In the genomic region with DNA sequence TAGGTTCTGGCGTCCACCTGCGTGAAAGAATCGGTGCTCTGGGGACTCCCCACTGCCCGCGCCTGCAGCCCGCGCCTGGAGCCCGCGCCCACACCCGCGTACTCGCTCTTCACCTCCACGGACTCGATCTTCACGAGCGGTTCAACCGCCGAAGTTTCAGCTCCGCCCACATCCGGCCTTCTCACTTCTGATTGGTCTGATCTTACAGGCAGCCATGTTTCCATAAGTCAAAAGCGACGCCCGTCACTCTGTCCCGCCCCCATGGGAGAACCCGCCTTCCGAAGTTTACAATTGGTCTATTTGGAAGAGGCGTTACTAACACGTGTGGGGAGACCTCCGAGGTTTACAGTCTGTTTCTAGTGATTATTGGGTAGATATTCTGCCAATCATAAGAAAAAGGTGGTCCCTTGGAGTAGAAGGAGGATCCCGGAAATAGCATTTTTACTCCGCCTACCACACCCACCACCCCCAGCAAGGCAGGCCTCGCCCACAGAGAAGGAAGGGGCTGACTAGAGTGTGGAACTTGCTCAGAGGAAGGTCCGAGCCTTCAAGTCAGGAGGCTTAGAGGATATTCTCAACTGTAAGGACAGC, we compare ENCODE assay signal across 8 mouse cellular contexts. TPM values are rescaled to one million over a fixed set of nuclear protein-coding genes. Genes with fewer than 3 reads are reported as not detected.
DNase-seq lines count a peak whose midpoint lies in the region; ATAC-seq and TF ChIP-seq lines count a peak whose summit lies in the region.

A gene (minus strand): TSS at position 175 of the 591 bp plus-strand sequence.

- peak within 1 kb of the TSS; percentile 82 for H3K4me3 ChIP-seq in heart, embryonic 12.5 days
- peak within 1 kb of the TSS; percentile 81 for H3K4me3 ChIP-seq in kidney, postnatal 0 days (replicated peaks; ENCODE audit: low read depth, low read length)
- peak within 1 kb of the TSS; percentile 84 for H3K4me3 ChIP-seq in liver, embryonic 11.5 days (ENCODE audit: low read depth, low read length)
- H3K4me3 ChIP-seq in stomach, embryonic 14.5 days (ENCODE audit: low read depth, low read length), result peak within 1 kb of the TSS; percentile 68

- H3K4me2 ChIP-seq in heart, embryonic 12.5 days, result peak within 1 kb of the TSS; percentile 70
- H3K4me2 ChIP-seq in kidney, postnatal 0 days (ENCODE audit: low read length), result peak within 1 kb of the TSS; percentile 72
- H3K4me2 ChIP-seq in liver, embryonic 11.5 days, result peak within 1 kb of the TSS; percentile 85
- H3K4me2 ChIP-seq in stomach, embryonic 14.5 days (replicated peaks; ENCODE audit: low read depth, low read length), result peak within 1 kb of the TSS; percentile 74

- peak within 1 kb of the TSS; percentile 82 for H3K9ac ChIP-seq in heart, embryonic 12.5 days
- peak within 1 kb of the TSS; percentile 71 for H3K9ac ChIP-seq in kidney, postnatal 0 days (ENCODE audit: low read depth, low read length)
- H3K9ac ChIP-seq in liver, embryonic 11.5 days (ENCODE audit: low read depth, low read length), result peak within 1 kb of the TSS; percentile 73
- H3K9ac ChIP-seq in stomach, embryonic 14.5 days (replicated peaks; ENCODE audit: low read depth, low read length), result peak within 1 kb of the TSS; percentile 31; the same call in 1 of the 2 replicates

- H3K4me1 ChIP-seq in heart, embryonic 12.5 days (replicated peaks), result peaks cover 13% of the 10 kb centered on the region
- H3K4me1 ChIP-seq in kidney, postnatal 0 days (replicated peaks; ENCODE audit: insufficient read depth, low read length), result peaks cover 8% of the 10 kb centered on the region; the same call in 1 of the 2 replicates
- H3K4me1 ChIP-seq in liver, embryonic 11.5 days (replicated peaks; ENCODE audit: control insufficient read depth, insufficient read depth, low read length), result peaks cover 12% of the 10 kb centered on the region; the same call in 1 of the 2 replicates
- peaks cover 12% of the 10 kb centered on the region for H3K4me1 ChIP-seq in stomach, embryonic 14.5 days (ENCODE audit: control insufficient read depth, insufficient read depth, low read length)

- H3K27me3 ChIP-seq in heart, embryonic 12.5 days (replicated peaks), result no peaks in the 10 kb centered on the region
- no peaks in the 10 kb centered on the region for H3K27me3 ChIP-seq in kidney, postnatal 0 days (ENCODE audit: insufficient read depth, low read length)
- H3K27me3 ChIP-seq in liver, embryonic 11.5 days (replicated peaks; ENCODE audit: control insufficient read depth, insufficient read depth, low read length), result no peaks in the 10 kb centered on the region
- no peaks in the 10 kb centered on the region for H3K27me3 ChIP-seq in stomach, embryonic 14.5 days (ENCODE audit: control insufficient read depth, insufficient read depth, low read length)

- WGBS in heart, embryonic 12.5 days, result under 1% methylated on average over 33 of the region's 33 CpGs
- under 1% methylated on average over 33 of the region's 33 CpGs for WGBS in kidney, postnatal 0 days
- WGBS in liver, embryonic 11.5 days, result 0% methylated on average over 33 of the region's 33 CpGs
- WGBS in stomach, embryonic 14.5 days, result under 1% methylated on average over 33 of the region's 33 CpGs

- peak; percentile 95 for ATAC-seq in erythroid progenitor cell, adult 5-6 weeks (replicated peaks; ENCODE audit: low FRiP score, poor library complexity, severe bottlenecking)
- ATAC-seq in heart, embryonic 12.5 days (ENCODE audit: insufficient number of reproducible peaks, low FRiP score), result peak; percentile 100
- ATAC-seq in kidney, postnatal 0 days (replicated peaks; ENCODE audit: low FRiP score, low read depth), result peak; percentile 99
- peak; percentile 97 for ATAC-seq in liver, embryonic 11.5 days (replicated peaks; ENCODE audit: low FRiP score)
- peak; percentile 100 for ATAC-seq in stomach, embryonic 14.5 days (ENCODE audit: insufficient number of reproducible peaks, insufficient read depth, low FRiP score, low read depth)

- no peak for TF ChIP-seq CTCF in kidney, postnatal 0 days (IDR thresholded peaks at IDR 0.05; ENCODE audit: low read depth)

- DNase-seq in CD4-positive helper T cell, adult 2 months (ENCODE audit: low read depth, low spot score), result peak; percentile 99
- peak; percentile 99 for DNase-seq in brain, embryonic 18.5 days (ENCODE audit: low read depth, low spot score)
- DNase-seq in kidney, postnatal 0 days (ENCODE audit: low spot score), result peak; percentile 99
- peak; percentile 92 for DNase-seq in liver, embryonic 11.5 days (ENCODE audit: low spot score)
- peak; percentile 99 for DNase-seq in naive thymus-derived CD4-positive, alpha-beta T cell, adult 2 months (ENCODE audit: low read depth)

- no peak within 1 kb of the TSS for H3K27ac ChIP-seq in heart, embryonic 12.5 days (ENCODE audit: poor library complexity, severe bottlenecking)
- H3K27ac ChIP-seq in kidney, postnatal 0 days, result no peak within 1 kb of the TSS
- H3K27ac ChIP-seq in liver, embryonic 11.5 days (ENCODE audit: low read depth, low read length), result no peak within 1 kb of the TSS
- no peak within 1 kb of the TSS for H3K27ac ChIP-seq in stomach, embryonic 14.5 days (ENCODE audit: low read length)

- 0 out of 2 replicates have a peak, but pooled peaks cover 5% of the 10 kb centered on the region for H3K36me3 ChIP-seq in heart, embryonic 12.5 days
- no peaks in the 10 kb centered on the region for H3K36me3 ChIP-seq in kidney, postnatal 0 days (ENCODE audit: insufficient read depth, low read length)
- H3K36me3 ChIP-seq in liver, embryonic 11.5 days (ENCODE audit: control insufficient read depth, insufficient read depth, low read length), result no peaks in the 10 kb centered on the region
- H3K36me3 ChIP-seq in stomach, embryonic 14.5 days (ENCODE audit: control insufficient read depth, insufficient read depth, low read length), result no peaks in the 10 kb centered on the region

- 0 out of 2 replicates have a peak, but pooled peaks cover 4% of the 10 kb centered on the region for H3K9me3 ChIP-seq in heart, embryonic 12.5 days (replicated peaks)
- no peaks in the 10 kb centered on the region for H3K9me3 ChIP-seq in kidney, postnatal 0 days (replicated peaks; ENCODE audit: low read length)
- H3K9me3 ChIP-seq in liver, embryonic 11.5 days (ENCODE audit: control insufficient read depth, low read length), result no peaks in the 10 kb centered on the region
- no peaks in the 10 kb centered on the region for H3K9me3 ChIP-seq in stomach, embryonic 14.5 days (ENCODE audit: control insufficient read depth, low read depth, low read length)

RNA-seq across cellular contexts. Expression of the gene that starts here (rescaled TPM):
- 10.1 and 19.8 TPM in 2 replicates for total RNA-seq in erythroid progenitor cell, adult 5-6 weeks (2015; ENCODE audit: low replicate concordance)
- total RNA-seq in erythroid progenitor cell, adult 5-6 weeks (2017; ENCODE audit: low replicate concordance), result 1.7 and 4.6 TPM in 2 replicates
- polyA plus RNA-seq in heart, embryonic 12.5 days (2016; fragmentation: Nextera tagmentation; extraction: Ambion mirVana), result 23.3 and 24.0 TPM in 2 replicates
- 22.4 and 26.3 TPM in 2 replicates for polyA plus RNA-seq in kidney, postnatal 0 days (2015; fragmentation: Nextera tagmentation; extraction: Ambion mirVana)
- 20.8 and 21.1 TPM in 2 replicates for polyA plus RNA-seq in liver, embryonic 11.5 days (2014; fragmentation: Nextera tagmentation; extraction: Ambion mirVana)
- polyA plus RNA-seq in stomach, embryonic 14.5 days (2014; fragmentation: Nextera tagmentation; extraction: Ambion mirVana), result 18.5 and 21.7 TPM in 2 replicates

Comparison
In these comparisons a context has a peak if more than half of its experiments do, and no peak if none do; other contexts are left out.
1. H3K9ac ChIP-seq: peak in every context shown above with its lines; median percentile 82 in heart, embryonic 12.5 days; 73 in liver, embryonic 11.5 days; 71 in kidney, postnatal 0 days; 31 in stomach, embryonic 14.5 days.